Mouse (Mus musculus) kidney, postnatal 0 days (tissue): Measurements from ENCODE around the gene Atp6v0a1. TPM values are rescaled to one million over a fixed set of nuclear protein-coding genes. Genes with fewer than 3 reads are reported as not detected.

ENCODE experiments used
- ATAC-seq: fragments of 200-750 bp; cut with Nextera tagmentation; replicated peaks from 2 replicates; pipeline ENCODE4 v1.8.0; 2017; ENCODE audit warnings: low read depth, moderate number of reproducible peaks, moderate TSS enrichment, moderate library complexity; ENCODE audit not compliant: low FRiP score
- DNase-seq: peaks from one replicate; pipeline ENCODE4 v3.0.0-alpha.2; 2016; ENCODE audit warnings: low spot score
- H3K27ac ChIP-seq: fragments of 300-500 bp; sonication (generic); 2 replicates; pipeline ENCODE4 v1.5.1; 2014; ENCODE audit warnings: mild to moderate bottlenecking
- H3K27me3 ChIP-seq: fragments of 300-500 bp; sonication (generic); 2 replicates; pipeline ENCODE4 v1.6.1; 2014; ENCODE audit warnings: low read length, mixed read lengths; ENCODE audit not compliant: insufficient read depth
- H3K36me3 ChIP-seq: fragments of 300-500 bp; sonication (generic); 2 replicates; pipeline ENCODE4 v1.6.1; 2014; ENCODE audit warnings: low read length, mixed read lengths; ENCODE audit not compliant: insufficient read depth
- H3K4me1 ChIP-seq: fragments of 300-500 bp; sonication (generic); replicated peaks from 2 replicates; pipeline ENCODE4 v1.6.1; 2014; ENCODE audit warnings: antibody characterized with exemption, low read length, mixed read lengths; ENCODE audit not compliant: insufficient read depth
- H3K4me2 ChIP-seq: fragments of 300-500 bp; sonication (generic); 2 replicates; pipeline ENCODE4 v1.6.1; 2014; ENCODE audit warnings: mild to moderate bottlenecking, low read length, moderate library complexity, mixed read lengths
- H3K4me3 ChIP-seq: fragments of 300-500 bp; sonication (generic); replicated peaks from 2 replicates; pipeline ENCODE4 v1.5.1; 2014; ENCODE audit warnings: low read depth, low read length
- H3K9ac ChIP-seq: fragments of 300-500 bp; sonication (generic); 2 replicates; pipeline ENCODE4 v1.6.1; 2014; ENCODE audit warnings: low read depth, low read length
- H3K9me3 ChIP-seq: fragments of 300-500 bp; sonication (generic); replicated peaks from 2 replicates; pipeline ENCODE4 v1.6.1; 2016; ENCODE audit warnings: low read length, inconsistent platforms, mixed read lengths
- CTCF ChIP-seq: IDR thresholded peaks from 2 replicates; pipeline ENCODE4 v1.5.1; 2016; ENCODE audit warnings: antibody characterized with exemption, low read depth, mild to moderate bottlenecking, moderate library complexity
- WGBS: fragments of 180-500 bp; shearing (Covaris S2); extraction: QIAGEN DNeasy Blood & Tissue Kit; methylation state at CpG from one replicate; pipeline ENCODE4 v1.1.7; 2014; 5-methylcytosine and 5-hydroxymethylcytosine counted together
- microRNA-seq: library from miRNA; unstranded; fragments of <30 nt; microRNA quantifications from one replicate; pipeline ENCODE4, GENCODE M21; 2016
- polyA plus RNA-seq: library from polyadenylated mRNA; unstranded; fragments of >200 nt; fragmentation: Nextera tagmentation; extraction: Ambion mirVana; gene quantifications from 2 replicates; pipeline ENCODE4 v1.2.1, GENCODE M21; 2015

Atp6v0a1 gene
- polyA plus RNA-seq, 1 experiment from 2014 or later: 35.1 TPM

DNA sequence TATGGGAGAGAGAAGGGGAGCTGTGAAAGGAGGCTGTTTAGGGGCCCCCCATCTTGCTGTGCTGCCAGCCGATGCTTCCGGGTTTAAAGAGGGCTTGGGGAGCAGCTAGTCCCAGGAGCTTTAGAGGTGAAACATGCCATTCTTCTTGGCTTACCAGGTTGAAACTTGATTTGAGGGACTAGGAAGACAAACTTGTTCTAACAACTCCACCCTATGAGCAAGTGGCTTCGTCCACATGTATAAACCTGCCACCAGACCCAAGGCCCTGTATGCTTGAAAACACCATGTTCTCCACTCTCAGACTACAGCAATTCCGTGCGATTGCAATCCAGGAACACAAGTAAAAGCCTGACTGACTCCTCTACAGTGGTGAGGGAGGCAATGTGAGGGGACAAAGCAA, 93.8 kb downstream of the Atp6v0a1 start:
- 92% methylated on average over 5 of the region's 5 CpGs for WGBS
- no peak overlapping the region for H3K4me2 ChIP-seq
- no peak overlapping the region for H3K4me3 ChIP-seq
- ATAC-seq: no peak
- no peak overlapping the region for H3K9ac ChIP-seq
- H3K27ac ChIP-seq: no peak overlapping the region
- no peaks in the 10 kb centered on the region for H3K27me3 ChIP-seq
- peaks cover 55% of the 10 kb centered on the region for H3K36me3 ChIP-seq
- DNase-seq: no peak
- no peak for TF ChIP-seq CTCF
- no peaks in the 10 kb centered on the region for H3K9me3 ChIP-seq
- H3K4me1 ChIP-seq: no peaks in the 10 kb centered on the region

GRCm38 (mm10) chr11:101109351-101109750, 100.1 kb downstream of the Atp6v0a1 start:
- no peak for ATAC-seq
- Histone ChIP-seq H3K9me3 (no peaks in the 10 kb centered on the region), H3K4me2 (no peak overlapping the region), H3K4me1 (no peaks in the 10 kb centered on the region), H3K27me3 (no peaks in the 10 kb centered on the region), H3K4me3 (no peak overlapping the region), H3K27ac (no peak overlapping the region), H3K9ac (no peak overlapping the region), H3K36me3 (peaks cover 5% of the 10 kb centered on the region)
- 77% methylated on average over 4 of the region's 4 CpGs for WGBS
- no peak for TF ChIP-seq CTCF
- DNase-seq: no peak

DNA sequence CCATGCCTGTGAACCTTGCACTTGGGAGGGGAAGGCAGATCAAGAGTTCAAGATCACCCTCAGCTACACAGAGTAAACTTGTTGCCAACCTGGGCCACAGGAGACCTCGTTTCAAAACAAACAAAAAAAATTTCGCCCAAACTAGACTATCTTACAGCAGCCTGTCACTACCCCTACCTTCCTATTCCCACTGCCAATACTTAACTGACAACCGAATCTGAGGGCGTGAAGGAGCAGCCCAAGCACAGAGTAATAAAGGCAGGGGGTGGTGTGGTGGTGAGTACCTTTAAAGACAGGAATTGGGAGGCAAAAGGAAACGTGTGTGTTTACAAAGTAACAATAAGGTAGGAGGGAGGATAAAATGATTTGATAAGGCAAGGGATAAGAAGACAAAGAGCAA, 101.5 kb downstream of the Atp6v0a1 start:
- no peak for DNase-seq
- TF ChIP-seq CTCF: no peak
- no peaks in the 10 kb centered on the region for H3K9me3 ChIP-seq
- no peak for ATAC-seq
- no peaks in the 10 kb centered on the region for H3K27me3 ChIP-seq
- H3K9ac ChIP-seq: no peak overlapping the region
- 45% methylated on average over 5 of the region's 5 CpGs for WGBS
- H3K4me2 ChIP-seq: no peak overlapping the region
- no peak overlapping the region for H3K27ac ChIP-seq
- H3K4me3 ChIP-seq: no peak overlapping the region
- H3K4me1 ChIP-seq: no peaks in the 10 kb centered on the region
- no peaks in the 10 kb centered on the region; the same call in none of the 2 replicates for H3K36me3 ChIP-seq

- Histone ChIP-seq H3K27me3 (no peaks in the 10 kb centered on the region), H3K9me3 (no peaks in the 10 kb centered on the region), H3K9ac (no peak overlapping the region), H3K36me3 (no peaks in the 10 kb centered on the region), H3K4me1 (no peaks in the 10 kb centered on the region), H3K4me2 (no peak overlapping the region), H3K4me3 (no peak overlapping the region), H3K27ac (no peak overlapping the region)
- WGBS: 91% methylated on average over 4 of the region's 4 CpGs
- ATAC-seq (no peak), DNase-seq (no peak)
- no peak for TF ChIP-seq CTCF
Measured at GRCm38 (mm10) chr11:101111178-101111577, 101.9 kb downstream of the Atp6v0a1 start.

GRCm38 (mm10) chr11:101112186-101112585, 102.9 kb downstream of the Atp6v0a1 start:
- H3K27ac ChIP-seq: no peak overlapping the region
- DNase-seq (no peak), ATAC-seq (no peak)
- 88% methylated on average over 3 of the region's 3 CpGs for WGBS
- no peak overlapping the region for H3K9ac ChIP-seq
- H3K4me3 ChIP-seq: no peak overlapping the region
- no peaks in the 10 kb centered on the region for H3K27me3 ChIP-seq
- no peaks in the 10 kb centered on the region for H3K4me1 ChIP-seq
- H3K9me3 ChIP-seq: no peaks in the 10 kb centered on the region
- no peak overlapping the region for H3K4me2 ChIP-seq
- no peak for TF ChIP-seq CTCF
- H3K36me3 ChIP-seq: 0 out of 2 replicates have a peak, but pooled peaks cover 3% of the 10 kb centered on the region

Small RNA genes within 50 kb of the gene (microRNA-seq; reads per million reads assigned to microRNA genes)
- 0.80 reads per million for gene Mir6928

Other genes starting within 250 kb of the Atp6v0a1 start
- gene Kcnh4, start 249.5 kb upstream of the Atp6v0a1 start, polyA plus RNA-seq: not detected in 2 replicates
- gene Hcrt, start 246.5 kb upstream of the Atp6v0a1 start, polyA plus RNA-seq: not detected in 2 replicates
- 4.8 and 5.9 TPM in 2 replicates for gene Ghdc, start 238.5 kb upstream of the Atp6v0a1 start, polyA plus RNA-seq
- gene Stat5b, start 158.7 kb upstream of the Atp6v0a1 start, polyA plus RNA-seq: 14.4 and 14.6 TPM in 2 replicates
- gene Stat5a, start 150.1 kb upstream of the Atp6v0a1 start, polyA plus RNA-seq: 4.0 and 4.4 TPM in 2 replicates
- gene Stat3, start 69.9 kb upstream of the Atp6v0a1 start, polyA plus RNA-seq: 48.0 and 51.8 TPM in 2 replicates
- gene Cavin1, start 38.6 kb upstream of the Atp6v0a1 start, polyA plus RNA-seq: 143 and 156 TPM in 2 replicates
- 26.5 and 28.0 TPM in 2 replicates for gene Naglu, start 60.6 kb downstream of the Atp6v0a1 start, polyA plus RNA-seq
- gene Hsd17b1, start 69.0 kb downstream of the Atp6v0a1 start, polyA plus RNA-seq: 0.13 and 0.42 TPM in 2 replicates
- 55.3 and 55.9 TPM in 2 replicates for gene Coasy, start 73.1 kb downstream of the Atp6v0a1 start, polyA plus RNA-seq
- 45.7 and 46.0 TPM in 2 replicates for gene Mlx, start 77.8 kb downstream of the Atp6v0a1 start, polyA plus RNA-seq
- gene Psmc3ip, start 86.0 kb downstream of the Atp6v0a1 start, polyA plus RNA-seq: 23.2 and 26.4 TPM in 2 replicates
- gene Retreg3, start 110.4 kb downstream of the Atp6v0a1 start, polyA plus RNA-seq: 23.2 and 23.7 TPM in 2 replicates
- 48.4 and 56.7 TPM in 2 replicates for gene Tubg1, start 110.5 kb downstream of the Atp6v0a1 start, polyA plus RNA-seq
- 4.3 and 4.9 TPM in 2 replicates for gene Tubg2, start 146.5 kb downstream of the Atp6v0a1 start, polyA plus RNA-seq
- 0.75 and 0.78 TPM in 2 replicates for gene Cntnap1, start 161.1 kb downstream of the Atp6v0a1 start, polyA plus RNA-seq
- gene Plekhh3, start 161.9 kb downstream of the Atp6v0a1 start, polyA plus RNA-seq: 14.1 and 16.6 TPM in 2 replicates
- 0.36 and 0.45 TPM in 2 replicates for gene Ccr10, start 166.0 kb downstream of the Atp6v0a1 start, polyA plus RNA-seq
- 18.6 and 20.3 TPM in 2 replicates for gene Ezh1, start 217.0 kb downstream of the Atp6v0a1 start, polyA plus RNA-seq
- 242 and 247 TPM in 2 replicates for gene Ramp2, start 236.6 kb downstream of the Atp6v0a1 start, polyA plus RNA-seq
- 179 and 180 TPM in 2 replicates for gene Vps25, start 244.3 kb downstream of the Atp6v0a1 start, polyA plus RNA-seq